8 mouse cellular contexts compared by ENCODE assay signal in the genomic region with DNA sequence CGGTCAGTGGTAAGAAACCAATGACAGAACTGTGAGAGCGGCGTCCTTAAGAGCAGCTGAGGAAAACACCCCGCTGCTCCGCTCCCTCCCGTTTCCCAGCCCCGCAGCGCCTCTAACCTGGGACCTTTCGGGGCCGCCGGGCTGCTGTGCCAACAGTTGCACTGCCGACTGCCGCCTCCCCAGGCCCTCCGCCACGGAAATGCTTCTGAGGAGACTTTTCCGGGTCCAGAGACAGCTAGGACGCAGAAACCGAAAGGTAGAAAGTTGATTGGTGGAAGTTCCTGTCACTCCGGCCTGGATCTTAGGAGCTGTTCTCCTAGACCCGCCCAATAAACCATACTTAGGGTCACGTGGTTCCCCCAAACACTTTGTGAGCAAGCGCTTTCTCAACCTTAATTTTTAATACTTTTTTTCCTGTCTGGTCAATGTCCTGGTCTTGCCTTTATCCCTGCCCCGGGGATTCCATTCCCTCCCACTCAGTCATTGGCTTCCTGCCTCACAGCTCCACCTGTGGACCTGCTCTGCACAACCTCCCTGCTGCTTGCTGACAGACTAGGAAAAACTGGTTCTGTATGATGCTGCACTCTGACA. TPM values are rescaled to one million over a fixed set of nuclear protein-coding genes. Genes with fewer than 3 reads are reported as not detected.
DNase-seq lines count a peak whose midpoint lies in the region; ATAC-seq lines count a peak whose summit lies in the region.
"Not testable (repeated sequence)": the region's sequence is repeated elsewhere in the genome, so short reads cannot be mapped to it uniquely, and the experiment has no call there.

Zfp994 (minus strand) TSS at position 195 of the 591 bp plus-strand sequence.

- peak within 1 kb of the TSS; percentile 76; the same call in 1 of the 2 replicates for H3K27ac ChIP-seq in hindbrain, embryonic 12.5 days

- peak within 1 kb of the TSS; percentile 62 for H3K9ac ChIP-seq in hindbrain, embryonic 12.5 days

- H3K9me3 ChIP-seq in hindbrain, embryonic 12.5 days (replicated peaks) = not testable (repeated sequence)

- peak within 1 kb of the TSS; percentile 54 for H3K4me2 ChIP-seq in hindbrain, embryonic 12.5 days (replicated peaks)

- H3K4me3 ChIP-seq in hindbrain, embryonic 12.5 days = peak within 1 kb of the TSS; percentile 61

- not testable (repeated sequence) for H3K4me1 ChIP-seq in hindbrain, embryonic 12.5 days

- H3K27me3 ChIP-seq in hindbrain, embryonic 12.5 days = not testable (repeated sequence)

- H3K36me3 ChIP-seq in hindbrain, embryonic 12.5 days = not testable (repeated sequence)

- DNase-seq in NIH3T3 (ENCODE audit: low read depth) = peak; percentile 99
- DNase-seq in cerebellum, postnatal 10 days = peak; percentile 98 to 99
- peak; percentile 94 to 95 for DNase-seq in frontal cortex, postnatal 10 days (ENCODE audit: low spot score in 2 of 2)
- peak; percentile 95 to 97 for DNase-seq in layer of hippocampus, postnatal 14 days (ENCODE audit: low spot score in 2 of 2)
- DNase-seq in lung, postnatal 14 days = peak; percentile 97
- peak; percentile 93 for DNase-seq in retina, adult 2 months (ENCODE audit: low read depth, low spot score)
- DNase-seq in thymus, postnatal 36 days = peak; percentile 87 to 92

- WGBS in hindbrain, embryonic 12.5 days = under 1% methylated on average over 23 of the region's 23 CpGs

- ATAC-seq in hindbrain, embryonic 12.5 days (ENCODE audit: low FRiP score) = peak; percentile 100

RNA-seq across cellular contexts. Expression of gene Zfp994, which starts in this region (rescaled TPM):
- 3.7 and 4.4 TPM in 2 replicates for polyA plus RNA-seq in hindbrain, embryonic 12.5 days (2016; fragmentation: Nextera tagmentation; extraction: Ambion mirVana)
- total RNA-seq in layer of hippocampus, postnatal 14 days (2021) = 1 to 10 TPM; 5.0 TPM

Comparison
In these comparisons a context has a peak if more than half of its experiments do, and no peak if none do; other contexts are left out.
1. Peak in every context shown above with its lines: DNase-seq, ATAC-seq, H3K4me3 ChIP-seq and H3K27ac ChIP-seq.